Mouse (Mus musculus): ENCODE results near the gene Map4.

Gene Map4

DNA sequence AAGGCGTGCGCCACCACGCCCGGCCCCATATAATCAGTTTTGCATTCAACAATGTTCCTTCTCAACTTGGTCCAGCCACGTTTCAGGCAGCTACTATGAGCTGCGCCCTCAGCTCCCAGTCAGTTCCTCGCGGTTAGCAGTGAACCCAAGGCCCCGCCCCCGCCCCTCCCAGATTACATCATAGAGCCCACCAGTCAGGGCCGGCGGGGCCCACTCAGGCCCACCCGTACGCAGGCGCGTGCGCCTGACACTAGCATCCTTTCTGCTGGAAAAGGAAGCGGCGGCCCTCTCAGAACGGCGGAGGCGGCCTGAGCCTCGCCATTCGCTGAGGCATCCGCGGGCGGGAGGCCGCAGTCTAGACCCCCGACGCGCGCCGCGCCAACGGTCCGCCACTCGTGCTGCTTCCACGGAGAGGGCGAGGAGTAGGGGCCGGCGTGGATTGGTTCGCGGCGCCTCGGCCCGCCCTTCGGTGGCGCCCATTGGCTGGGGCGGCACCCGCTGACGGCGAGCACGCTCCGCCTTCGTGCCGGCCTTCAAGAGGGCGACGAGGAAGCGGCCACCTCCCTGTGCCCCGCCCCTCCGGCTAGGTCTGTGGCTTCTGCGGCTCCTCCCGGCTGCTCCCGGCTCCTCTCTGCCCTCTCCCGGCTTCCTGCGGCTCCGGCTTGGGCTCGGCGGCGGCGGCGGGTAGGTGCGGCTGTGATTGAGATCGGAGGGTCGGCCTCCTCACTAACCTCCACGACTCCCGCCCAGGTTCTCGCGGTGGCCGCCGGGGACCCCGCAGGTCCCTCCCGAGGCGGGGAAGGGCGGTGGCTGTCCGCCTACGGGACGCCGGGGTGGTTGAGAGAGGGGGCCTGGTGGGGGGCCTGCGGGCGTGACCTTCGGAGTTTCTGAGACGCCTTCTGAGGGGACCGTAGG lies at the start of gene Map4:
Map4 (plus strand) TSS at position 204 of the 915 bp plus-strand sequence.
- DNase-seq (ENCODE audit: low read depth, low spot score): peak; percentile 89

DNA sequence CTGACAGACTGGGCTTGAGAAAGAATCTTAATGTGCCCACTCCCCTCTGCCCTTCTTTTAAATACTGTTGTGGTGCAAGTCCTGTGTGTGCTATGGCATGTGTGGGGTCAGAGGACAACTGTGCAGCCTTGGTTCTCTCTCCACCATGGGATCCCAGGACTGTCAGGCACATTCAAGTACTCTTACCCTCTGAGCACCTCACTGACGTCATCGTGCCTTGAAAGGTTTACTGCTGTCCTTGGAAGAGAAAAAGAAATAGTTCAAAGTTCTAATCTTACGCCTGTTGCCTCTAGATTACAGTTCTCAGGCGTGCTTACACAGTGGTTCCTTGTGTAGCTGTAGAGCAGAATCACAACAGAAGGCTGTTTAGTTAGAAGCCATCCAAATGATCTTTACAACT lies 45.0 kb upstream of the Map4 start:
- DNase-seq (ENCODE audit: low read depth, low spot score): no peak

GRCm38 (mm10) chr9:109887321-109887720 lies 43.9 kb upstream of the Map4 start:
- no peak for DNase-seq (ENCODE audit: low read depth, low spot score)

DNA sequence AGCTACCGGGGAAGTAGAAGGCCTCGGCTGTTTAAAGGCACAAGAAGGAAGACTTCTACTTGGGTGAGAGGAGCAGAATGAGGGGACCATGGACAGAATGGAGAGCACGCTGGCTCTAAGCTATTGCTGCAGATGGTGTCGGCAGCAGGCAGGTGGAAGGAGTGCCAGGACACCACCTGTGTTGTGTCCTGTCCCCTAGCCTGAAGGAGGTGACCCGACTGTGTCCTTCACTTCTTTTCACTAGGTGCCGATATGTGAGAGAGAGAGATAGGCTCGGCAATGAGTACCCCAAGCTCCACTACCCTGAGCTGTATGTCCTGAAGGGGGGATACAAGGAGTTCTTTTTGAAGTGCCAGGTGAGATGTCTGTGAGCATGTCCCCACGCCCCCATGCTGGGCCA lies 39.8 kb upstream of the Map4 start:
- no peak for DNase-seq (ENCODE audit: low read depth, low spot score)

DNA sequence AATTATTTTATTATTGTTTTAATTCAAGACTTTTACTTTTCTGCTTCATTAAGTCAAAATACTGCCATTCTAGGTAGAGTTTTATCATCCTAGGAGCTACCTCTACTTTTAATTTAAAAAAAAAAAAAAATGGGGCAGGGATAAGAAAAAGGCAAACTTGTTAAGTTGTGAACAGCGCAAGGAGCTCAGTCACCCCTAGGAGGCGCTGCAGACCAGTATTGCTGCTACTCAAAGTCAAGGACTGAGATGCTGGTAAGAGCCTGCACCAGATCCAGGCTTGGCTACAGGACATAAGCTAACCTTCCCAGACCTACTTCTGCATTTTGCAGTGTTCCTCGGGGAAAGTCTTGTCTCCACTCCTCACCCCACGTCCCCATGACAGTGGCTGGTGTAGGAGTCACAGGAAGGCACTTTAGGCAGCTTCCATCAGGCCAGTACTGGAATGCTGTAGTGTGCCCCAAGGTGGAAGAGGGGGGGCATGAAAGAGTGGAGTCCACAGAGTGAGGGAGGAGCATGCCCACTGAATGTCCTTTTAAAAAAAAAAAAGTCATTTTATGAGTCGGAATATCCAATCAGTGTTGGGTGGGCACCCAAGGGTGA lies 38.5 kb upstream of the Map4 start:
- DNase-seq (ENCODE audit: low read depth, low spot score): peak; percentile 54

- peak; percentile 67 for DNase-seq (ENCODE audit: low read depth, low spot score)
Observed at GRCm38 (mm10) chr9:109894413-109895090, 36.7 kb upstream of the Map4 start.

- DNase-seq (ENCODE audit: low read depth, low spot score): no peak
Observed at GRCm38 (mm10) chr9:109895593-109895992, 35.7 kb upstream of the Map4 start.

GRCm38 (mm10) chr9:109896253-109897150 lies 34.8 kb upstream of the Map4 start:
- DNase-seq (ENCODE audit: low read depth, low spot score): no peak

DNA sequence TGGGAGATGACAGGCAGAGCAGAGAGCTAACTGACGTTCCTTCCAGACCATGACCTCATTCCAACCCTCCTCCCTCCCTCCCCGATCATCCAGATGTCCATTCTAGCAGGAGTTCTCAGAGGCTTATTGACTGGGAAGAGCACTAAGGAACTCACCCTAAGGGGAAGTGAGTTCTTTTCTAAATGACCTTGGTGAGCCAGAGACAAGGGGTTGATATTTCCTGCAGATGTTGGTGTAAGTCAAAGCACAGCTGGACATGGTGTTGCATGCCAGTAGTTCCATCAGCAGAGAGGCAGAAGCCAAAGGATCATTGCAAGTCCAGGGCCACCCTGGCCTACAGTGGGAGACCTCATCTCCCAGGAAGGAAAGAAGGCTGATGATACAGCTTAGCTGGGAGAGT lies 33.2 kb upstream of the Map4 start:
- DNase-seq (ENCODE audit: low read depth, low spot score): no peak

GRCm38 (mm10) chr9:109899361-109899760 lies 31.9 kb upstream of the Map4 start:
- no peak for DNase-seq (ENCODE audit: low read depth, low spot score)

GRCm38 (mm10) chr9:109899774-109900173 lies 31.5 kb upstream of the Map4 start:
- no peak for DNase-seq (ENCODE audit: low read depth, low spot score)

GRCm38 (mm10) chr9:109900604-109901003 lies 30.7 kb upstream of the Map4 start:
- DNase-seq (ENCODE audit: low read depth, low spot score): no peak

GRCm38 (mm10) chr9:109902246-109902645 lies 29.0 kb upstream of the Map4 start:
- no peak for DNase-seq (ENCODE audit: low read depth, low spot score)

DNA sequence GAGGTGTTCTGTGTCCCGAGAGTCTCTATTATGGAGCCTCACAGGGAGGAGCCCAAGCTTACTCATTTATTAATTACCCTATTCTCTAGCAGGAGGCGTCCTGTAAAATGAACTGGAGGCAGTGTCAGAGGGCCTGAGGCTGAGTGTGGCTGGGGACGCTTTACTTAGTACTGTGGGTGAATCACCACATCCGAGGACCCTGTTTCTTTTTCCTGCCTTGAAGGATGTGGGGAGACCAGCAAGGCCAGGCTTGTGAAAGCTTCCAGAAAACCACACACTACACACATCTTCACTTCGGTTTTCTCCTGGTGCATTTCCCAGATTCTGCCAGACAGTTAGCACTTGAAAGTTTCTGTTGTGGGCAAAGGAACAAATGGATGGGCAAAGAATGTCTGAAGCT lies 28.5 kb upstream of the Map4 start:
- DNase-seq (ENCODE audit: low read depth, low spot score): no peak

- DNase-seq (ENCODE audit: low read depth, low spot score): no peak
Observed at GRCm38 (mm10) chr9:109907300-109907699, 24.0 kb upstream of the Map4 start.

GRCm38 (mm10) chr9:109907774-109908465 lies 23.3 kb upstream of the Map4 start:
- DNase-seq (ENCODE audit: low read depth, low spot score): no peak

DNA sequence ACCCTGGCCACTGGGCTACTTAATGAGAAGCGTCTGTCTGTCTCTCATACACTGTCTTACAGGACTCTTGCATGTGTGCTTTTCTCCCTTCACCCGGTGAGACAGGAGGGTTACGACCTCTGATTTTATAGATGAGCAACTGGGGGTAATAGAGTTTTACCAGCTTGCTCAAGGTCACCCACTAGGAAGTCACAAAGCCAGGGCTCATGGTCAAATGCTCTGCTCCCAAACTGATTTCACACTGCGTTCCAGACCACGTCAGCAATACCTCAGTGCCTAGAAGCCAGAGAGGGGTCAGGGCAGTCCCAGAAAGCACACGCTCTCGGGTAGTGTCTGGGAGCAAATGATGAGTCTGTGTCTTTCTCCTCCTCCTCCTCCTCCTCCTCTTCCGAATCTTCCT lies 22.2 kb upstream of the Map4 start:
- DNase-seq (ENCODE audit: low read depth, low spot score): no peak

GRCm38 (mm10) chr9:109909926-109910325 lies 21.3 kb upstream of the Map4 start:
- DNase-seq (ENCODE audit: low read depth, low spot score): no peak

DNA sequence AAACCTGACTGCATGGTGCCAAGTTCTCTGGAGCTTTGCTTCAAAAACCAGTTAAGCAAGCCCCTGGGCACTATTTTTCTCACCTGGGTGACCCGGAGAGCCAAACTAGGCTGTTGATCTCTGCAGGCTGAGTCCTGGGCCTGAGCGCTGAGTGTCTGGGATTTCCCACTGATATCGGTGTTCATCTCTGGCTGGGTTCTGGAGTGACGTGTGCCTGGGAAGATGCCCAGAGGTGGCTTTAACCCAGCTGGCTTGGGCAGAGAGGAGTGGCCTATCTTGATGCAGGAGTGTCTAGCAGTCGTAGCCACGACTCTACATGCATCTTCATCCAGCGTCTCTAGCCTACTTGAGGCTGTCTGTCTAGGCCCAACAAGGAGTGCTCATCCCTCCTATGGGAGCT lies 19.5 kb upstream of the Map4 start:
- DNase-seq (ENCODE audit: low read depth, low spot score): no peak

DNA sequence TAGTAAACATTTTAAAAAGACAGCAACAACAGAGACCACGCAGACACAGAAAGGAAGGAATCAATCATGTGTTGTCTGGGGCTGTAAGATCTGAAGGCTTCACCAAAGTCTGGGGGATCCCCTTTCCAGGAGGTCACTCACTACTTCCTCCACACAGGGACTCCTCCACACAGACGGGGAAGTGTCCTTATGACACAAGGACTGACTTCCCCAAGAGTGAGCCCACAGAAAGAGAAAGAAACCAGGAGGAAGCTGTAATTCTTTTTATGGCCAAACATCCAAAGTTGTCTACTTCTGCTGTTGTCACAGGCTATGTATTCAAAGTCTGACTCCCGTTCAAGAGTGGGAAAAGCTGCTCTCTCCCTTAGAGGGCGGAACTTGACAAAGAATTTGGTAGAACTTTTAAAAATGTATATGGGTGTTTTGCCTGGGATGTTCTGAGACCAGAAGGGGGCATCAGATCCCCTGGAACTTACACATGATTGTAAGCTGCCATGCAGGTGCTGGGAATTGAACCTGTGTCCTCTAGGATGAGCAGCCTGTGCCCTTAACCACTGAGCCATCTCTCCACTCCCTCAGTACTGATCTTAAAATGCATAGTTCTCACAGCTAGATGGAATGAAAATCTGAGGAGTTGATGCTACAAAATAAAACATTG lies 16.9 kb upstream of the Map4 start:
- DNase-seq (ENCODE audit: low read depth, low spot score): no peak

Measured in retina, postnatal 7 days (tissue).